ENCODE assay signal across 7 mouse cellular contexts in the genomic region with DNA sequence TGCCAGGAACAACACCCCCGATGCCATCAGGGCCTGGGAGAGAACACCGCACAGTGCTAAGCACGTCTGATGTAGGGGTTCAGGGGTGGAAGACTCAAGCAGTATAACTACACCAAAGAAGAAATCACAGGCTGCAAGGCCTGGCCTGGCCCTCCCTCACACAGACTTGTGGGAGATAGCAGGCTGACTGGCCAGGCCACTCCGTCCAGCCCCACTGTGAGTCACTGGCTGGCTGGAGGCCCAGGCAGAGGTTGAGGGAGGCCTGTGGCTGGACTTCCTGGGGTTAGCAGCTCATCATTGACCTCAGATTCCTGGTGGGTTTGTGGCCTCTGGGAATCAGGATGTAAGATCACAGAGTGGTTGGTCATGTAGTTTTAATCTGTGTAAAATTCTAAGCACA. TPM values are rescaled to one million over a fixed set of nuclear protein-coding genes. Genes with fewer than 3 reads are reported as not detected.
DNase-seq lines count a peak whose midpoint lies in the region; TF ChIP-seq lines count a peak whose summit lies in the region.

No protein-coding gene starts in this region.

- H3K4me2 ChIP-seq in myocyte (ENCODE audit: low read depth): peak overlapping the region; percentile 79

- TF ChIP-seq POLR2A in myocyte (IDR thresholded peaks at IDR 0.05; ENCODE audit: insufficient read length, low read depth): peak; percentile 34

- DNase-seq in adrenal gland, adult (ENCODE audit: inconsistent age in 2 of 2, low spot score in 1 of 2): peak; percentile 97
- peak; percentile 76 to 90 for DNase-seq in gastrocnemius, postnatal 4 days (ENCODE audit: low spot score in 2 of 2)
- DNase-seq in kidney, adult 9 months: peak; percentile 84
- DNase-seq in embryo, embryonic 10 days (ENCODE audit: low spot score): no peak
- DNase-seq in retina, postnatal 1 day: no peak

- peaks cover 7% of the 10 kb centered on the region for H3K79me2 ChIP-seq in C2C12 (ENCODE audit: control insufficient read depth, insufficient read depth)
- H3K79me2 ChIP-seq in myocyte (ENCODE audit: control insufficient read depth, insufficient read depth): no peaks in the 10 kb centered on the region

- H3ac ChIP-seq in C2C12 (ENCODE audit: control insufficient read depth, insufficient read length, low read depth) (peak overlapping the region; percentile 51), myocyte (ENCODE audit: control insufficient read depth, insufficient read length) (no peak overlapping the region)

- H3K4me3 ChIP-seq in C2C12 (ENCODE audit: insufficient read depth, poor library complexity, severe bottlenecking) (no peak overlapping the region), myocyte (no peak overlapping the region)

- H3K27me3 ChIP-seq in C2C12 (ENCODE audit: control insufficient read depth, insufficient read depth, insufficient read length) (no peaks in the 10 kb centered on the region), myocyte (ENCODE audit: control insufficient read depth, insufficient read depth, insufficient read length) (no peaks in the 10 kb centered on the region)

- TF ChIP-seq CTCF in C2C12 (IDR thresholded peaks at IDR 0.05; ENCODE audit: control insufficient read depth, insufficient read depth, insufficient read length): no peak

- no peaks in the 10 kb centered on the region for H3K36me3 ChIP-seq in C2C12 (ENCODE audit: control insufficient read depth, insufficient read depth)
- H3K36me3 ChIP-seq in myocyte (ENCODE audit: control insufficient read depth, insufficient read depth): no peaks in the 10 kb centered on the region

- peaks cover 4% of the 10 kb centered on the region for H3K79me3 ChIP-seq in C2C12 (ENCODE audit: low read depth)

TF ChIP-seq in C2C12, 6 proteins besides CTCF, POLR2A, EP300 and RAD21:
- TF ChIP-seq CEBPB (IDR thresholded peaks at IDR 0.05; ENCODE audit: low read depth): peak; percentile 1
- TF ChIP-seq MYOD1 (IDR thresholded peaks at IDR 0.05; ENCODE audit: control insufficient read depth, insufficient read length, low read depth): peak; percentile 30
- TF ChIP-seq USF1 (IDR thresholded peaks at IDR 0.05; ENCODE audit: low read depth): no peak
- peak; percentile 76 for TF ChIP-seq FOSL1 (IDR thresholded peaks at IDR 0.05; ENCODE audit: insufficient read depth, low read length, poor library complexity, severe bottlenecking)
- TF ChIP-seq MYOG (IDR thresholded peaks at IDR 0.05; ENCODE audit: control insufficient read depth, extremely low read depth, insufficient read length): no peak

TF ChIP-seq in myocyte, 11 proteins besides CTCF, POLR2A, EP300 and RAD21:
- no peak for TF ChIP-seq TCF12 (IDR thresholded peaks at IDR 0.05; ENCODE audit: insufficient read depth, poor library complexity, severe bottlenecking)
- TF ChIP-seq REST (IDR thresholded peaks at IDR 0.05; ENCODE audit: insufficient read depth, insufficient read length): no peak
- no peak for TF ChIP-seq E2F4 (IDR thresholded peaks at IDR 0.05; ENCODE audit: insufficient read depth)
- TF ChIP-seq MYOG (IDR thresholded peaks at IDR 0.05; ENCODE audit: control insufficient read depth in 1 of 3, insufficient read depth in 1 of 3, insufficient read length in 2 of 3, low read depth in 2 of 3): peak in 1 of 3 experiments; percentile 82
- TF ChIP-seq SRF (IDR thresholded peaks at IDR 0.05; ENCODE audit: control insufficient read depth, insufficient read length, low read depth): no peak
- TF ChIP-seq MAX (IDR thresholded peaks at IDR 0.05; ENCODE audit: low read depth): no peak
- peak in 2 of 3 experiments; percentile 15 to 62 for TF ChIP-seq MYOD1 (IDR thresholded peaks at IDR 0.05; ENCODE audit: control insufficient read depth in 1 of 3, insufficient read length in 2 of 3, low read depth in 2 of 3)
- TF ChIP-seq TCF3 (IDR thresholded peaks at IDR 0.05; ENCODE audit: insufficient read length, low read depth): peak; percentile 6
- TF ChIP-seq CEBPB (IDR thresholded peaks at IDR 0.05; ENCODE audit: insufficient read depth, poor library complexity, severe bottlenecking): no peak
- no peak for TF ChIP-seq POLR2AphosphoS2 (IDR thresholded peaks at IDR 0.05; ENCODE audit: insufficient read length, low read depth)
- no peak for TF ChIP-seq USF1 (IDR thresholded peaks at IDR 0.05; ENCODE audit: low read depth)

RNA-seq across cellular contexts. Expression of a gene that starts 22.9 kb away (rescaled TPM):
- polyA plus RNA-seq in C2C12 (2012; fragmentation: generic; extraction: Trizol) (45.2 TPM), myocyte (2012; fragmentation: generic; extraction: Trizol) (33.4 TPM)
- 100 to 1,000 TPM; 103 to 112 TPM for total RNA-seq in gastrocnemius, postnatal 4 days (2021)

RNA-seq across cellular contexts. Expression of a gene that starts 59.5 kb away (rescaled TPM):
- polyA plus RNA-seq in C2C12 (2012; fragmentation: generic; extraction: Trizol): 0.67 TPM
- 1 to 10 TPM; 1.9 to 2.4 TPM for total RNA-seq in gastrocnemius, postnatal 4 days (2021)
- 1.6 TPM for polyA plus RNA-seq in myocyte (2012; fragmentation: generic; extraction: Trizol)

Comparison
In these comparisons a context has a peak if more than half of its experiments do, and no peak if none do; other contexts are left out.
1. DNase-seq: peak in adrenal gland, adult (2 of 2), gastrocnemius, postnatal 4 days (2 of 2) and kidney, adult 9 months (single experiment); none in embryo, embryonic 10 days (single experiment) and retina, postnatal 1 day (single experiment).